Mouse (Mus musculus): Measurements from ENCODE around the gene Stat5a. TPM values are rescaled to one million over a fixed set of nuclear protein-coding genes. Genes with fewer than 3 reads are reported as not detected.

The Stat5a gene
- polyA plus RNA-seq, 1 experiment: 3.6 TPM

DNA sequence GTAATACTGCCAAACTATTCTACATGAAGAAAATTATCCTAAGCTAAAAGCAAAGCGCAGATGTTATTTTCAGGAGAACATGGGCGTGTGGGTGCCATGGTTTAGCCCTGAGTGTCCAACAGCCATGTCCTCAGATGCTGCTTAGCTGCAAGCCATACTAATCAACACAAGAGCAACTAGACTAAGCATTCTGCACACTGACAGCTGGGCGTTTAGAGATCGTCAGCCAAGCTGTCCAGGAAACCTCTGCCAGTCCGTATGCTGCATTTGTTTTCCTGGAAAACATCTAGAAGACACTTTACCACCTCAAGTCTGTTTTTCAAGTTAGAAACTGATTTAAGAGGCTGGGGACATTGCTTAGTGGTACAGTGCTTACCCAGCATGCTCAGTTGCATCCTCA lies 55.3 kb downstream of the Stat5a start:
- H3K9ac ChIP-seq (ENCODE audit: low read depth, poor library complexity, severe bottlenecking): no peak overlapping the region
- no peaks in the 10 kb centered on the region for H3K9me3 ChIP-seq (replicated peaks; ENCODE audit: control insufficient read depth, insufficient read depth, low read length, poor library complexity, severe bottlenecking)
- no peak for TF ChIP-seq POLR2A (IDR thresholded peaks at IDR 0.05; ENCODE audit: insufficient read depth, low read length)
- no peak for TF ChIP-seq CTCF (IDR thresholded peaks at IDR 0.05; ENCODE audit: low read depth, low read length)
- TF ChIP-seq EP300 (IDR thresholded peaks at IDR 0.05; ENCODE audit: insufficient read depth, low read depth, low read length): no peak
- H3K27me3 ChIP-seq (ENCODE audit: control insufficient read depth, insufficient read depth, low read length, poor library complexity, severe bottlenecking): no peaks in the 10 kb centered on the region
- no peak overlapping the region for H3K4me3 ChIP-seq (ENCODE audit: low read depth, low read length)
- H3K4me1 ChIP-seq (ENCODE audit: control insufficient read depth, insufficient read depth, low read length): no peaks in the 10 kb centered on the region
- no peak overlapping the region for H3K27ac ChIP-seq (ENCODE audit: insufficient read depth, low read length)
- H3K36me3 ChIP-seq (ENCODE audit: control insufficient read depth, insufficient read depth, low read length, poor library complexity, severe bottlenecking): peaks cover 6% of the 10 kb centered on the region

- Histone ChIP-seq H3K9me3 (replicated peaks; ENCODE audit: control insufficient read depth, insufficient read depth, low read length, poor library complexity, severe bottlenecking) (no peaks in the 10 kb centered on the region), H3K4me3 (ENCODE audit: low read depth, low read length) (no peak overlapping the region), H3K27ac (ENCODE audit: insufficient read depth, low read length) (no peak overlapping the region), H3K27me3 (ENCODE audit: control insufficient read depth, insufficient read depth, low read length, poor library complexity, severe bottlenecking) (no peaks in the 10 kb centered on the region), H3K9ac (ENCODE audit: low read depth, poor library complexity, severe bottlenecking) (no peak overlapping the region), H3K4me1 (ENCODE audit: control insufficient read depth, insufficient read depth, low read length) (no peaks in the 10 kb centered on the region), H3K36me3 (ENCODE audit: control insufficient read depth, insufficient read depth, low read length, poor library complexity, severe bottlenecking) (peaks cover 6% of the 10 kb centered on the region)
- TF ChIP-seq POLR2A (IDR thresholded peaks at IDR 0.05; ENCODE audit: insufficient read depth, low read length): no peak
- no peak for TF ChIP-seq CTCF (IDR thresholded peaks at IDR 0.05; ENCODE audit: low read depth, low read length)
- no peak for TF ChIP-seq EP300 (IDR thresholded peaks at IDR 0.05; ENCODE audit: insufficient read depth, low read depth, low read length)
Observed at GRCm38 (mm10) chr11:100915063-100915462, 55.9 kb downstream of the Stat5a start.

- no peaks in the 10 kb centered on the region for H3K27me3 ChIP-seq (ENCODE audit: control insufficient read depth, insufficient read depth, low read length, poor library complexity, severe bottlenecking)
- no peak for TF ChIP-seq CTCF (IDR thresholded peaks at IDR 0.05; ENCODE audit: low read depth, low read length)
- no peak for TF ChIP-seq EP300 (IDR thresholded peaks at IDR 0.05; ENCODE audit: insufficient read depth, low read depth, low read length)
- TF ChIP-seq POLR2A (IDR thresholded peaks at IDR 0.05; ENCODE audit: insufficient read depth, low read length): no peak
- no peaks in the 10 kb centered on the region for H3K4me1 ChIP-seq (ENCODE audit: control insufficient read depth, insufficient read depth, low read length)
- H3K27ac ChIP-seq (ENCODE audit: insufficient read depth, low read length): no peak overlapping the region
- no peaks in the 10 kb centered on the region; the same call in 1 of the 2 replicates for H3K36me3 ChIP-seq (ENCODE audit: control insufficient read depth, insufficient read depth, low read length, poor library complexity, severe bottlenecking)
- H3K9me3 ChIP-seq (replicated peaks; ENCODE audit: control insufficient read depth, insufficient read depth, low read length, poor library complexity, severe bottlenecking): no peaks in the 10 kb centered on the region
- H3K9ac ChIP-seq (ENCODE audit: low read depth, poor library complexity, severe bottlenecking): no peak overlapping the region
- H3K4me3 ChIP-seq (ENCODE audit: low read depth, low read length): no peak overlapping the region
Observed at GRCm38 (mm10) chr11:100916432-100916971, 57.4 kb downstream of the Stat5a start.

DNA sequence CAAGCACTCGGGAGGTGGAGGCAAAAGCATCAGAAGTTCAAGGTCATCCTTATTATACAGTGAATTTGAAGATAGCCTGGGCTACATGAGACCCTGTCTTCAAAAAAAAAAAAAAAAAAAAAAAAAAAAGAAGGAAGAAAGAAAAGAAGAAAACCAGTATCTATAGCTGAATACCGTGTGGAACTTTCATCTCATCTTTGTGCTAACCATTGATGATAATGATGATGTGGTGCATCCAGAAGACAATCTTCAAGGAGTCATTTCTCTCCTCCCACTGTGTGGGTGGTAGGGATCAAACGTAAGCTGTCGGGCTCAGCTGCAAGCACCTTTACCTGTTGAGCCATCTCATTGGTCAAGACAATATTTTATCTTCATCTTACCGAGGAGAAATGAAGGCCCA lies 58.9 kb downstream of the Stat5a start:
- Histone ChIP-seq H3K4me1 (ENCODE audit: control insufficient read depth, insufficient read depth, low read length) (no peaks in the 10 kb centered on the region), H3K4me3 (ENCODE audit: low read depth, low read length) (no peak overlapping the region), H3K9ac (ENCODE audit: low read depth, poor library complexity, severe bottlenecking) (no peak overlapping the region), H3K36me3 (ENCODE audit: control insufficient read depth, insufficient read depth, low read length, poor library complexity, severe bottlenecking) (no peaks in the 10 kb centered on the region; the same call in 1 of the 2 replicates), H3K9me3 (replicated peaks; ENCODE audit: control insufficient read depth, insufficient read depth, low read length, poor library complexity, severe bottlenecking) (no peaks in the 10 kb centered on the region), H3K27ac (ENCODE audit: insufficient read depth, low read length) (no peak overlapping the region), H3K27me3 (ENCODE audit: control insufficient read depth, insufficient read depth, low read length, poor library complexity, severe bottlenecking) (no peaks in the 10 kb centered on the region)
- no peak for TF ChIP-seq EP300 (IDR thresholded peaks at IDR 0.05; ENCODE audit: insufficient read depth, low read depth, low read length)
- no peak for TF ChIP-seq CTCF (IDR thresholded peaks at IDR 0.05; ENCODE audit: low read depth, low read length)
- TF ChIP-seq POLR2A (IDR thresholded peaks at IDR 0.05; ENCODE audit: insufficient read depth, low read length): no peak

GRCm38 (mm10) chr11:100920887-100921624 lies 61.9 kb downstream of the Stat5a start:
- Histone ChIP-seq H3K9ac (ENCODE audit: low read depth, poor library complexity, severe bottlenecking) (no peak overlapping the region), H3K4me1 (ENCODE audit: control insufficient read depth, insufficient read depth, low read length) (no peaks in the 10 kb centered on the region), H3K4me3 (ENCODE audit: low read depth, low read length) (no peak overlapping the region), H3K9me3 (replicated peaks; ENCODE audit: control insufficient read depth, insufficient read depth, low read length, poor library complexity, severe bottlenecking) (no peaks in the 10 kb centered on the region), H3K36me3 (ENCODE audit: control insufficient read depth, insufficient read depth, low read length, poor library complexity, severe bottlenecking) (no peaks in the 10 kb centered on the region), H3K27ac (ENCODE audit: insufficient read depth, low read length) (no peak overlapping the region), H3K27me3 (ENCODE audit: control insufficient read depth, insufficient read depth, low read length, poor library complexity, severe bottlenecking) (no peaks in the 10 kb centered on the region)
- TF ChIP-seq EP300 (IDR thresholded peaks at IDR 0.05; ENCODE audit: insufficient read depth, low read depth, low read length): no peak
- TF ChIP-seq POLR2A (IDR thresholded peaks at IDR 0.05; ENCODE audit: insufficient read depth, low read length): no peak
- no peak for TF ChIP-seq CTCF (IDR thresholded peaks at IDR 0.05; ENCODE audit: low read depth, low read length)

DNA sequence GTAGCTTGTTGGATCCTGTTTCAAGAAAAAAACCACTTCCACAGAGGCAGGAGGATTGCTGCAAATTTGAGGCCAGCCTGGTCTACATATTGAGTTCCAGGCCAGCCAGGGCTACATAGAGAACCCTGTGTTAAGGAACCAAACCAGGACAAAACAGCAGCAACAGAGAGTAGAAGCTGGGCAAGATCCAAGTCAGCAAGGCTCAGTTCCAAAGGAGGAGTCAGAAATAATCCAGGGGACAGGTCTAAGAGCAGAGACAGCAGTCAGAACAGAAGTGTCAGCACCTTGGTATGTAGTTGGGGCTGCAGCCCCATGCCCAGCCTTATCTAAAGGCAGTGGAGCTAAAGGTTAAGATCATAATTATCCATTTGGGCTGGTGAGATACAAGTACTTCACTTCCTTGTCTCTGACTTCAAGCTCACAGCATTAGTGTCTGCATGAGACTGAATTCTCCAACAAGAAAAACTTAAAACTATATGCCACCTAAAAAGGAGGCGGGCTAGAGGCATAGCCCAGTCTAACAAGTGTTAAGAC lies 65.3 kb downstream of the Stat5a start:
- Histone ChIP-seq H3K4me1 (ENCODE audit: control insufficient read depth, insufficient read depth, low read length) (no peaks in the 10 kb centered on the region), H3K27me3 (ENCODE audit: control insufficient read depth, insufficient read depth, low read length, poor library complexity, severe bottlenecking) (no peaks in the 10 kb centered on the region), H3K9me3 (replicated peaks; ENCODE audit: control insufficient read depth, insufficient read depth, low read length, poor library complexity, severe bottlenecking) (no peaks in the 10 kb centered on the region), H3K27ac (ENCODE audit: insufficient read depth, low read length) (no peak overlapping the region), H3K36me3 (ENCODE audit: control insufficient read depth, insufficient read depth, low read length, poor library complexity, severe bottlenecking) (no peaks in the 10 kb centered on the region), H3K4me3 (ENCODE audit: low read depth, low read length) (no peak overlapping the region), H3K9ac (ENCODE audit: low read depth, poor library complexity, severe bottlenecking) (no peak overlapping the region)
- no peak for TF ChIP-seq EP300 (IDR thresholded peaks at IDR 0.05; ENCODE audit: insufficient read depth, low read depth, low read length)
- TF ChIP-seq CTCF (IDR thresholded peaks at IDR 0.05; ENCODE audit: low read depth, low read length): no peak
- TF ChIP-seq POLR2A (IDR thresholded peaks at IDR 0.05; ENCODE audit: insufficient read depth, low read length): no peak

All from ES-Bruce4 (cell line).